Mouse (Mus musculus) NIH3T3 (cell line): ENCODE measurements around the gene Dpf2.

Experiments
- DNase-seq: peaks from one replicate; pipeline ENCODE4 v3.0.0-alpha.2; 2012; ENCODE audit warnings: low read depth

Dpf2 gene

DNA sequence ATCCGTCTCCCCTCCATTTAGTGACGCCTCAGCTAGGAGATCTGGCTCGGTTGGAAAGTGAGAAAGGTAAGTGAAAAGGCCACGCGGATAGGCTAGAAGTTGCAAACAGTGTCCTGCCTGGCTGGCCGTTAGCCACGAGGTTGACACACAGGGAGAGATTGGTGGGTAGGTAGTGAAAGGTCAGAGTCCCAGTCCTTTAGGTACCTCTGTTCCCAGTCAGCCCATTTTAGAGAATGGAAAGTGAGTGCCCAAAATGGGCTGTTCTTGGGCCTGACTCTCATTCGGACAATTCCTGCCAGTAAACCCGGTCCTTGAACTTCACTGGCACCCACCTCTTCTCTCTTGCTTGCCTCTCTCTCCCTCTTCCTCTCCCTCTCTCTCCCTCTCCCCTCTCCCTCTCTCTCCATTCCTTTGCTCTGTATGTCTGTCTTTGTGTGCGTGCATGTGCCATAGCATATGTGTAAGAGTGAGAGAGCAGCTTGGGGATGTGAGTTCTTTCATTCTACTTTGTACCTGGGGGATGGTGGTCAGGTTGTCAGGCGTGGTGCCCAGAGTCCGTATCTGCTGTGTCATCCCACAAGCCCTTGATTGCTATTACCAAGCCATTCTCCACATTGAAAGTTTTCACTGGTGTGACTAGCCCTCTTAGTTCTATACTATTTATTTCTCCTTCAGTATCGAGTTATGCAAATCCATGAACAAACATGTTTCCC lies at the start of gene Dpf2:
Gene Dpf2, minus strand, starts transcription at position 4 of the 713 bp plus-strand sequence.
- peak; percentile 43 for DNase-seq

DNA sequence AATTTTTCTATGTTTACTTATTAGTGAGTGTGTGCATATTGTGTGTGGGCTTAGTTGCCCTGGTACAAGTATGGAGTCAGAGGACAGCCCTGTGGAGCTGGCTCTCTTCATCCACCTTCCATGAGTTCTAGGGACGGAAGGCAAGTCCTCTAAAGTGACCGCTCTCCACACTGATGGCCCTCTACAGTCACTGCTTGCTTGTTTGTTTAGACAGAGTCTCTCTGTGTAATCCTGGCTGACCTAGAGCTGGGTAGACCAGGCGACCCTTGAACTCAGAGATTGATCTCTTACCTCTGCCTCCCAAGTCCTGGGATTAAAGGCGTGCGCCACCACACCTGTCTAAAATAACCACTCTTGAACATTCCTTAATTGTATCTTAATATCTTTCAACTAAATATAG lies 44.6 kb upstream of the Dpf2 start:
- DNase-seq = no peak

DNA sequence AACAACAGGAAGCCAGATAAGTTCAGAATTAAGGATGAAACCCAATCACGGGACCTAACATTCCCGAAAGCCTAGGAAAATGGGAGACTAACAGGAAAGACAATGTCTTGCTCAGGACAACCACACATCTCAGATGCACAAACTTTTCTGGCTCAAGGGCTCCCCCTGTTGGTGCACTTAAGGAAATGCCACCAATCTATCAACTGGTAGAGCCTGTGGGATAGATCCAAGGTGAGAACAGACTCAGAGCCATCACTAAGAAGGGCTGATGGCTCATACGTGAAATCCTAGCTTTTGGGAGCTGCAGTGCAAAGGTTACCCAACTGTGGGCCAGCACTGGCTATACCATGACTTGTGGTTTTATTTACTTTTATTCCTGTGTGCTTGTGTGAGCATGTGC lies 43.9 kb upstream of the Dpf2 start:
- peak; percentile 97 for DNase-seq

DNA sequence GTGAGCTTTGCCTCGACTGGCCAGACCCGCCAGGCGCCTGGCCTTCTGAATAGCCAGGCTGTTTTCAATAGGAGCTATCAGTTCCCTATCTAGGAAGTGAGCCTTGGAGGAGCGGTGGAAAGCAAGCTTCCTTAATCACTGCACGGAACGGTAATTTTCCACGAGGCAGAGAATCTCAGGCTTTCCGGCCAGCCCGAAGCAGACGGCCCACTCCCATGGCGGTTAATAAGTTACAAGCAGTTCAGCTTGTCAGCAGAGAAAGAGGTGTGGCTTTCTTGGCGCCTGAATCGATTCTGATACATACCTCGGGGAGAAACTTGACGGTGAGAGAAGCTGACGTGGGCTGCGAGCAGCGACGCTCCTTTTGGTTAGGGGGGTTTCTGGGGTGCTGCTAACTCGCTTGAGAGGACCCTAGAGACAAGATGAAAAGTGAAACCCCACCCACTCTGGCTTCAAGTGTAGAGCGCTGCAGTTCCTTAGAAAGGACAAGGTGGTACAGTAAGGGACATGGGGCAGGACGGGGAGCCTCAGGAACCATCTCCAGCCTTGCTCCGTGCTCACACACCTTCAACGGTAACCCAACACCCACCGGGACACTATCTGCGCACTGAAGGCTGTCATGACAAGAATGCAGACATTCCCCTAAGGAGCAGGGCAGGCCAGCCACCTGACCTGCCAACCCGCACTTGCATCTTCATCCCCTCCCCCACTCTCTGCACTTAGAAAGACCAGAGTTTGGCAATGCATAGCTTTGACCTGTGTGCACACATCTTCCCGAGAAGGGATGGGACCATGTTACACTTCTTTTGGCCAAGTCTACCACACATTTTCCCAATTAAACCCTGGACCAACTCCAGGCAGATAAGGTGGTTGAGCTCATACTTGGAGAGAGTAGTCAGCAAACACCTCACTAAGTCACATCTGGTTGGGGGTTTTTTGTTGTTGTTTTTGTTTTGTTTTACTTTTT lies 43.2 kb upstream of the Dpf2 start:
- peak; percentile 97 for DNase-seq

DNA sequence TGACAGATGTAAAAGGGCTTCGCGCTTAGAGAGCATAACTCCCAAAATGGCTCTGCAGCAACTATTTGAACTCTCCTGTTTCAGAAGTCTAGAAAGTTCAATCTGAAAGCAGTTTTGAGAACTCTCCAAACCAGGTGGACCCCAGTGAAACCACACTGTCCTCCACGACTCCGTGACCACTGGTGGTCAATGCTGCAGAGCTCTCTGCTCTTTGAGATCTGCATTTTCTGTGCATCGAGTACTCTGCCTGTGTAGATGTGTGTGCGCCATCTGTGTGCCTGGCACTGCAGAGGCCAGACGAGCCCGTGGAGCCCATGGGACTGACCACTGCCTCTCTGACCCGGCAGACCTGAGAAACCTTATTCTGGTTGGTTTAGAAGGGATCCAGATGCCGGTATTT lies 42.1 kb upstream of the Dpf2 start:
- DNase-seq = no peak

DNA sequence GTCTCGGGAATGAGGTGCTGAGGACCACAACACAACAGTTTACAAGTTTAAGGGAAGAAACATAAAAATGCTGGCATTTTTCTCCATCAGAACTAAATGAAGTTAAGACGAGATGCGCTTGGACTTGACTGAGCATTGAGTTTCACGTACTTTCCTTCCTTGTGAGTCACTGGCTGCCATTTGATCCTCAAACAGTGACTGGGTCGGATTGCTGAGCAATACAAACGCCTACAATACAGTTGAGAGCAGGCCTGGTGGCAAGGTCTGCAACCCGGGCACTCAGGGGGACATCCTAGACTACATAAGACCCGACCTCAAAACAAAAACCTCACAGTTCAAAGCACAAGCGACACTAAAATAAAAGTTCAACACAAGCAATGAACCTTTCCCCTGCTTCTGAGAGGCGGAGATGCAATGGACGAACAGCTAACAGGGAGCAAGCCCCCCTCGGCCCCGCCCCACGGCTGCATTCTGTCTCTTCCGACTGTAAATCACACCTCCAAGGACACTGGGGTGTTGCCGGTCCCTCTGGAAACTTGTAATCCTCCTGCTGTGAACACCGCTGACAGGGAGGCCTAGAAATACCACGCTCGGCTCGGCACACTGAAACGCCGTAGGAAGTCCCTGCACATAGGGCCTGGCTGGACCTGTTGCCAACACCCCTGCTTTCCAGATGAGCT lies 41.4 kb upstream of the Dpf2 start:
- DNase-seq = peak; percentile 65

DNA sequence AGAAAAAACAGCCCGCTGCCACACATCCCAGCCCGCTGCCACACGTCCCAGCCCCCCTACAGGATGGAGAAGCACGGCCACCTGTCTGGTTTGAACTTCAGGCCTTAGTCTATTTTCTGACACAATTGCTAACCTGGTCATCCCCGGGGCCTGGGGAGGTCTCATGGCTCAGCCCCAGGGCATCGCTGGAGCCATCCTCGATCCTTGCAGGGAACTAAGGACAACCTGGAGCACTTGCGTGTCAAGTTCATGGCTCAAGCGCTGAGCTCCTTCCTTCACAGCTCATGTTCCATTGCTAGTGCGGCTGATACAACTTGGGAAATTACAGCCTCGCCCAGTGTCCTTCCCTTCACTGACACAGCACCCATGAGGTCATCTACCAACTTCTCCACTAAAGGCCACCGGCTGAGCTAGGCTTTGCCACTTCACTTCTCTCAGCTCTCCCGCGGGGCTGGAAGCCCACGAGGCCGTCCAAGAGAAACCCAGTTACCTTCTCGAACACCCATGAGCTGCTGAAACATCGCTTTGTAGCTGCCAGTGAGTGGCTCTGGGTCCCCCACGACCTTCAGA lies 40.5 kb upstream of the Dpf2 start:
- DNase-seq = no peak

DNA sequence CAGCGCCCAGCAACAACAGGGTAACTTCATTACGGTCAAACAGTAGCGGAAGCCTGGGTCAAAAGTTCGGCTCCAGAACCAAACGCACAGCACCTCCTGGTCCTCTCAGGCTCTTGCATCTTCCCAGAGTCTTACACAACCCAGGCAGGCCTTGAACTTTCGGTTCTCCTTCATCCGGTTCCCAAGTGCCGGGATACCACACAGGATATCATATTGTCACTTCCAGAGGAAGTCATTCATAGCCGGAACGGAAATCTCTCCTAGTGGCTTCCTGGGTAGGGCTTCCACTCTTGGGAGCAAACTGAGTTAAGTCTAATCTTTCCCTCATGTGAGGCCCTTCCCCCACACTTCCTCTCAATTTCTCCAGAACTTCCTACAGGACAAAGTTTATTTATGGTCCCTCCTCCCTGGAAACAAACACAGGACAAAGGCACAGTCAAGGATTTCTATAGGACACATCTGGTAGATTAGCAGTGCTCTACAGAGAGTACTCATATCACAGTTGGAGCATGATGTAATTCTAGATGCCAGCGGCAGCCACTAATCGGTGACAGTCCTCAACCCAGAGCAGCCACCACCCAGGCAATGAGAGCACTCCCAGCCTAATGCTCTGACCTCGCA lies 39.4 kb upstream of the Dpf2 start:
- DNase-seq = no peak

DNA sequence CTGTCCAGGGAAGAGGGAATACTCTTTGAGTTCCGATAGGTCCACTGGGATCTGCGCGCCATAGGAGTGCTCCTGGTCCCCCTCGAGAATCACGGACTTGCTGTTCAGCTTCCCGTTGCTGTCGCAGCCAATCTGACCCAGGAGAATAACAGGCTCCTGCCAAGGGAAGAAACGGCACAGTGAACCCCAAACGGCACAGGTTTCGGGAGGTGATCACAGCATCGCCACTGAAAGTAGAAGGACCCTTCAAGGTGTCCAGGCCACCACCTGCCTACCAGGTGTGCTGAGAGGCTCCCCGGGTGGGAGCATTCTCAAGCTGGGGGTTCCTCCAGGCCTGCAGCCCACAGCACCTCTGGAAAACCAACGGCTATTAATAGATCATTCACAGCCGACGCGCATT lies 38.8 kb upstream of the Dpf2 start:
- no peak for DNase-seq

DNA sequence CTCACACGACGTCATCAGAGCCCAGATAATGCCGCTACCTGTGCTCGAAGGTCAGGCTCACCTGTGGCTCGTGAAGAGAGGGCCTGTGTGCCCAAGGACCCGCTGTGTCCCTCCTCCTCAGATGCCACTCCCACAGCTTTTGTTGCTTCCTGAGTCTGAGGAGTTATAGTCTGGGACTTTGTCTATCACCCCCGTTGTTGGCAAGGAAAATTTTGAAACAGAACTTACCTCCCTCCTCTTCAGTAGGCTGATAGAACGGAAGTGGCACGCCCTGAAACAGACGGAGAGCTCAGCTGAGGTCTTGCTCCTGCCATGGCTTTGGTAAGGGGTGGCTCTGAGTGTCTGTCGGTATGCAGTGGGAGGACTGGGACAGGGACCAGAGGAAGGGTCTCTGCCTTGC lies 37.4 kb upstream of the Dpf2 start:
- no peak for DNase-seq

DNA sequence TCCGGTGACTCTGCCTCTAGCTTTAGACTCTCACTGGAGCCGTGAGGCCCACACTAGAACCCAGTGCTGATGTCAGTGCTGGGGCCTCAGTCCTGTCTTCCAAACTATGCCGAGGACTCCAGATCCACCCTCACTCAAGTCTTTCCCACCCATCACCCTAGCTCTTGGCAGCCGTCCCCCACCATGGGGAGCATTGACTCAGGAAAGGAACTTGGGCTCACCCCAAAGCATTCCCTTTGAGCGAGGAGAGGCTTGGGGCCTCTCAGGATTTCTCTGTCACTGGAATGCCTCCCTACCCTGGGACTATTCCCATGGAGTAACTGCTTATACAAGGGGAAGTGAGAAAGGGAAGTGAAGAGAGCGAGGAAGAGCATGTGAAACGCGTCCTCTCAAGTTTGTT lies 33.1 kb upstream of the Dpf2 start:
- DNase-seq = peak; percentile 92

DNA sequence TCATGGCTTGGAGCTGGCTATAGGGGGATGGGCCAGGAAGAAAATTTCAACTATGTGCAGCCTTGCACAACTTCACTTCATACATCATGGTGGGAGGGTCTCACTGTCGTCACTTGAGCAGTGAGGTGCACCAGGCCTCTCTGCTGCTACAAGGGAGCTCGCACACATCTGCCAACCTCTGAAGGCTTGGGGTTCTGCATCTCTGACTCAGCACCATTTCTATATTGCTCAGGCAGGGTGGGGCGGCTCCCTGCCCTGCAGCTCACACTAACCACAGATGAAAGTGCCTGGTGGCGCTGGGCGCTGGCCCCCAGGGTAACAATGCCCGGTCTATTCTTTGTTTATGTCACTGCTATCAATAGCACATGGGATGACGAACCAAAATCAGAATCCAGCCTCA lies 32.2 kb upstream of the Dpf2 start:
- DNase-seq = peak; percentile 96

DNA sequence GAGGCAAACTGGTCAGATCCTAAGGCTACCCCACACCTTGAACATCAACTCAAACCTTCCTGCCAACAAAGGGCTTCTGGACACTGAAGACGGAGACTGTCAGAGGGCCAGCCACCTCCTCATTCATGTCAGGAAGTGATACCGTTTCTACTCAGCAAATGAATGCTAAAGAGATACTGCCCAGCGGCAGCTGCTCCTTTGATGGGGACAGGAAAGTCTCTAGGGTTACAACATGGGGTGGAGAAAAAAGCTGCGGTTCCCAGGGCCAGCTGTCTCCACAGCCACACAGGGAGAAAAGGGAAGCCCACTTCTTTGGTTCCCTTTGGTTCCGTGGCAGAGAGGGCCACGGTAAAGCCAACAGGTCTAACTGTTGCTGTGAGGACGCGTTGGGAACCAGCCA lies 31.3 kb upstream of the Dpf2 start:
- DNase-seq = no peak

DNA sequence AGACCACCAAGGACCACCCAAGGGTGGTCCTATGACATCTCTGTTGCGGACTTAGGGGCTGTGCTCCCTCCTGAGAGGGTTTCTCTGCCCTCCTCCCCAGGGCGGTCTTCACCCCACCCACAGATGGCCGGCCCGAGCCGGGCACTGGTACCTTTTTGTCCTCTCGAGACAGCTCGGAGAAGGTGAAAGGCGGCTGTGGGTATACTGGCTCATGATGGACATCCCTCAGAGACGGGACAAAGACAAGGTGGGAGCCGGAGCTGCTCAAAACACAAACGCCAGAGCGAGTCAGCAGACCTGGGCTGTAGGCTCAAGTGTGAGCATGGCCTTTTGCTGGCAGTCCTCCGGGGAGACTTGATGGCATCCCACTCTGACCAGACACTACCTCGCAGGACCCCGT lies 30.6 kb upstream of the Dpf2 start:
- no peak for DNase-seq

DNA sequence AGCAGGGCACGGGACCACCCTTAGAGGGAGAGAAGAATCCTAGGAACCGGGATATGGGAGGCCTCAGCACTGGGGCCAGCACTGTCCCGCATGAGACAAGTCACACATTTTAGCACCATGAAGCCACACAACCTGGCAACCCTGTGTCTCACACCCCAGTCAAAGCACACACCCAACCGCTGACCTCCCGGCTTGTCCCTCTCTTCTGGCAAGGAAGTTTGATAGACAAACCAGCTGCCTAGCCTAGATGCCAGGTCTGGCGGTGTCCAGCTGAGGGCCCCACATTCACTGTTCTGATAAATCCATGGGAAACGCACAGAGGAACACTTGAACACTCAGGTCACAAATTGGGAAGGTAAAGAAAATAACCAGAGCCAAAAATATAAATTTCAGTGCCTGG lies 29.8 kb upstream of the Dpf2 start:
- DNase-seq = no peak

DNA sequence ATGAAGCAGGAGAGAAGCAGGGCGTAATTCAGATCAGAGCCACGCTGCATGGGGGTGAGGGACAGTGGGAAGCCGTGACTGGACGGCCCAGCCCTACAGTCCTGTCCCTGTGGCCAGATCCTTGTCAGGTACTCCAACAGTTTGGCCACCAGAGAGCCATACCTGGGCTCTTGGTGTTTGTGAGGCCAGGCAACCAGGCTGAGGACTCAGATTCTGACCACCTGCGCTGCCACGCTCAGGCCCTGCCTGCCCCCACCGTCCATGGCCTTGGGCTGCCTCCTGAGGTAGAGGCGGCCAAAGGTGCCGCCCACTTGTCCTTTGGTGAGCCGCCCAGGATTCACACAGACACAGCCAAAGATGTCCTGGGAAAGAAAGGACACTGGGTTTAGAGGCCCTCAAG lies 27.8 kb upstream of the Dpf2 start:
- no peak for DNase-seq

DNA sequence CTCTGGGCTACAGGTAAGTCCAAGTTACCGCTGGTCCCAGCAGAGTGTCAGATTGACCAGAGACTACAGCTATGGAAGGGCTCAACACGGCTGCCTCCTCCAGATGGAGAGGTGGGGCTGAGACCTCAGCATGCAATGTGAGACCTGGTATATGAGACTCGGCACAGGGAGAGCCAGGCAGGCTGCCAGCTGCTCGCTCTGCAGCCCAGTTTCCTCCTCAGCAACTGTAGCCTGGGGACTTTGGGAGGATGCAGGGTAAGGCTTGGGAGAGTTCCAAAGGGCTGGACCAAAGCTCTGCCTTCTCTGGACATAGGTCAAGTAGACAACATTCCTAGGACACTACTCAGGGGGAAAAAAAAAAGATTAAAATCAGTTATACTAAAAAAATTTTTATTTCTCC lies 27.4 kb upstream of the Dpf2 start:
- peak; percentile 100 for DNase-seq

DNA sequence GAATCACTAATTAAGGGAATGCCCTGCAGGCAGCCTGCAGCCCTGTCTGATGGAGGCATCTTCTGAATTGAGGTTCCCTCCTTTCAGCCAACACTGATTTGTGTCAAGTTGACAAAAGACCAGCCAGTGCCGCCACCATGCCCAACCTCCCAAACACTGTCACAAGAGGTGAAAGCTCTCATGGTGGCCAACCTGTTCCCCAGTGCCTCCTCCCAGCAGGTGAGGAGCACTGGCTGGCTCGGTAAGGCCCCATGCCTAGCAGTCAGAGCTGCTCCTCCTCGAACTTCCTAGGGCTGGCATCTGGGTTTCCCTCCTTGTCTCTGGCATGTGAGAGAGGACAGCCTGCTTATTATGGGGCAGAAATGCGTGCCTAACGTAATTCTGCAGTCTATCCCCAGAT lies 26.9 kb upstream of the Dpf2 start:
- no peak for DNase-seq

DNA sequence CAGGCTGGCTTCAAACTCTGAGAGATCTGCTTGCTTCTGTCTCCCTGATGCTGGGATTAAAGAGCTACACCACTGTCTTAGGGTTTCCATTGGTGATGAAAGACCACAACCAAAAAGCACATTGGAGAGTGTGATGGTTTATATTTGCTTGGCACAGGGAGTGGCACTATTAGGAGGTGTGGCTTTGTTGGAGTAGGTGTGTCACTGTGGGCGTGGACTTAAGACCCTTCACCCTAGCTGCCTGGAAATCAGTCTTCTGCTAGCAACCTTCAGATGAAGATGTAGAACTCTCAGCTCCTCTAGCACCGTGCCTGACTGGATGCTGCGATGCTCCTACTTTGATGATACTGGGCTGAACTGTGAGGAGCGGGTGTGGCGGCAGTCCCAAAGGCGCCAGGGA lies 25.7 kb upstream of the Dpf2 start:
- no peak for DNase-seq

DNA sequence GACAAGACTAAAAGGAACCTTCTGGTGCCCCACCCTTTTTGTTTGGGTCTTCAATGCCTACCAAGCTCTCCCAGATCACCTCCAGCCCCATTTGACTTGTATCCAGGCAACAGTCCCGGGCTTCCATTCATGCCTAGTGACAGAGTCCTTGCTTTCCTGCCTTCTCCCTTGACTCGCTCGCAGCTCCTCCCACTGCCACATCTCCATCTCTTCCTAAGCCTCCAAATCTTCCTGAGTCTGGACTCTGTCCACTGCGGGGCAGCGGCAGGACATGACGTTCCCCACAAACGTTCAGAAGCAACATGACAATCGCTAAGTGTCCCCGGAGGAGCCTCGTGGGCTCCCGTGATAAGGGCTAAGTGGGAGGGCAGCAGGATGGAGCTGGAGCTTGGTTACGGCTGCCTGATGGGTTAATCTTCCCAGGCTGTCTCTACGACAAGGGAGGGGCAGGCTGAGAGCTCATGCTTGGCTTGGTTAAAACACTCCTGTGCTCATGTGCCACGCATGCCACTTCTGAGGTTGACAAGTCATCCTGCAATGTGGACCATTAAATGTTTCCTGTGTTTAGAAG lies 25.1 kb upstream of the Dpf2 start:
- no peak for DNase-seq

DNA sequence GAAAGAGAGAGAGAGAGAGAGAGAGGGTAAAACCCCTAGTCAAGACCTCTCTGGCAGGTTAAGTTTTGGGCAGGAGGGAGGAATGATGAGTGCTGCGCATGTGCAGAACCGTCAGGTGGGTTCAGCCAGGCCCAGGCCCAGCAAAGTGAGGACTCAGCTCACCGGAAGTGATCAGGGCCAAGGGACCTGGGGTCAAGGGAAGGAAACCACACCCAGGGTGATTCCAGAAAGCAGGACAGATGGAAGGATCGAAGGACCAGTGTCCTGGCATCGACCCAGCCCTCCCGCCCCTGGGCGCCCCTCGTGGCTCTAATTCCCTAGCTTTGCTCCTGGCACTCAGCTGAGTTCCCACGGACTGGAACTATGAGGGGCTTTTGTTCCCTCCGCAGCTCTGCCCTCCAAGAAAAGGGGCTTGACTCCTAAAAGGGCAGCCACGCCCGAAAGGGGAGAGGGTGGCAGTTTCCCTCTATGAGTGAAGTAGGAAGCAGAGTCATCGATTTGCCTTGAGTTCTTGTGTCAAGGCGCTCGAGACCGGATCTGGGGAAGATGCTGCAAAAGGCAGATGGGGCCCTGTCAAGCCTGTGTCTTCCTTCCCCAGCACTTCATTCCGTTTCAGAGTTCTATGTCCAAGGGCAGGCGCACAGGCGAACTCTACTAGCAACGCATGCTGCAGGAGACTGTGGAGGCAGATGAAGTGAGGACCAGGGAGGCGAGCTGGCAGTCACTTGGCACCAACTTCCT lies 24.5 kb upstream of the Dpf2 start:
- no peak for DNase-seq
